9 mouse cellular contexts compared by ENCODE assay signal in the genomic region with DNA sequence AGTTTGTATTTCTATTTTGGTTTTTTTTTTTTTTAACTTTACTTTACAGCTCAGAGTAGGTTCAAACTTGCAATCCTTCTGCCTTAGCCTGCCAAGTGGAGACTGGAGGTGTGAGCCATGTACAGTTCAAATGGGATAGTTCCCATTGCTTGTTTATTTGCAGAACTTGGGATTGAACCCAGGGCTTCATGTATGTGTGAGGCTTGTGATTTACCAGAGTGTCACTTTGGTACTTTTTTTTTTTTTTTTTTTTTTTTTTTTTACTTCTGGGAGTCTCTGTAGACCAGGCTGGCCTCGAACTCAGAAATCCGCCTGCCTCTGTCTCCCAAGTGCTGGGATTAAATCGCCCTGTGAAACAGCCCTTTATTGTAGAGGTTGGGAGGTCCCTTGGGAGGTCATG. TPM values are rescaled to one million over a fixed set of nuclear protein-coding genes. Genes with fewer than 3 reads are reported as not detected.
A peak's percentile ranks its signal among the peaks of the same experiment; 100 is the strongest.
DNase-seq lines count a peak whose midpoint lies in the region; ATAC-seq and TF ChIP-seq lines count a peak whose summit lies in the region.
"Had no signal": no experiment of that assay in that cellular context is flagged by ENCODE, and none has a peak within 500 bp of the region (broad histone marks: within the 10 kb centered on the region; RNA-seq: fewer than 3 reads in every experiment).

No protein-coding gene starts in this region.

- intact Hi-C loops in gastrocnemius, adult 2 months (cut with DNase I) = no loop called here
- intact Hi-C loops in gastrocnemius, postnatal 36 days (cut with DNase I) = no loop called here

- no peak overlapping the region for H3K9ac ChIP-seq in lung, embryonic 14.5 days
- H3K9ac ChIP-seq in forebrain, postnatal 0 days = no peak overlapping the region
- H3K9ac ChIP-seq in neural tube, embryonic 14.5 days (replicated peaks; ENCODE audit: low read depth, low read length) = no peak overlapping the region

- TF ChIP-seq CTCF in gastrocnemius, adult 2 months (IDR thresholded peaks at IDR 0.05) = no peak
- no peak for TF ChIP-seq CTCF in lung, embryonic 14.5 days (IDR thresholded peaks at IDR 0.05; ENCODE audit: low read depth)
- no peak for TF ChIP-seq CTCF in forebrain, postnatal 0 days (IDR thresholded peaks at IDR 0.05; ENCODE audit: low read depth)
- no peak for TF ChIP-seq CTCF in thymus, adult 2 months (IDR thresholded peaks at IDR 0.05; ENCODE audit: borderline replicate concordance, control insufficient read depth, extremely low read depth, insufficient read depth, low read length, poor library complexity)

- H3K9me3 ChIP-seq in lung, embryonic 14.5 days (ENCODE audit: low read depth, low read length) = no peaks in the 10 kb centered on the region
- no peaks in the 10 kb centered on the region for H3K9me3 ChIP-seq in forebrain, postnatal 0 days (ENCODE audit: low read length)
- no peaks in the 10 kb centered on the region for H3K9me3 ChIP-seq in neural tube, embryonic 14.5 days (ENCODE audit: control insufficient read depth, low read length)

- H3K27me3 ChIP-seq in lung, embryonic 14.5 days (ENCODE audit: insufficient read depth, low read length) = no peaks in the 10 kb centered on the region
- H3K27me3 ChIP-seq in forebrain, postnatal 0 days (ENCODE audit: insufficient read depth, low read length) = no peaks in the 10 kb centered on the region
- no peaks in the 10 kb centered on the region for H3K27me3 ChIP-seq in neural tube, embryonic 14.5 days (ENCODE audit: control insufficient read depth, insufficient read depth, low read length)
- no peaks in the 10 kb centered on the region for H3K27me3 ChIP-seq in thymus, adult 2 months (ENCODE audit: control insufficient read depth, insufficient read depth, low read length)

- H3K4me2 ChIP-seq in lung, embryonic 14.5 days = peak overlapping the region; percentile 93; the same call in 1 of the 2 replicates
- peak overlapping the region; percentile 92; the same call in 1 of the 2 replicates for H3K4me2 ChIP-seq in forebrain, postnatal 0 days (ENCODE audit: low read depth)
- no peak overlapping the region for H3K4me2 ChIP-seq in neural tube, embryonic 14.5 days (ENCODE audit: low read depth, low read length)

- no peak for TF ChIP-seq POLR2A in thymus, adult 2 months (IDR thresholded peaks at IDR 0.05; ENCODE audit: control insufficient read depth, extremely low read depth, insufficient read depth, low read length, poor library complexity)

- DNase-seq in gastrocnemius, adult 2 months = no peak
- DNase-seq in gastrocnemius, postnatal 36 days = no peak
- no peak for DNase-seq in lung, embryonic 14.5 days
- no peak for DNase-seq in lung, postnatal 25 days (ENCODE audit: low spot score)
- DNase-seq in forebrain, postnatal 0 days = no peak
- no peak for DNase-seq in retina, embryonic 14.5 days (ENCODE audit: low spot score)
- no peak for DNase-seq in thymus, adult 2 months
- DNase-seq: cerebellum, postnatal 36 days had no signal

- peak overlapping the region; percentile 97 for H3K27ac ChIP-seq in gastrocnemius, adult 2 months
- H3K27ac ChIP-seq in lung, embryonic 14.5 days (ENCODE audit: low read depth) = no peak overlapping the region
- no peak overlapping the region for H3K27ac ChIP-seq in forebrain, postnatal 0 days (ENCODE audit: low read depth, low read length)
- no peak overlapping the region for H3K27ac ChIP-seq in neural tube, embryonic 14.5 days (ENCODE audit: low read depth, low read length)
- H3K27ac ChIP-seq in thymus, adult 2 months (ENCODE audit: control insufficient read depth, insufficient read depth, low read length) = no peak overlapping the region

- H3K4me1 ChIP-seq in lung, embryonic 14.5 days (ENCODE audit: insufficient read depth) = no peaks in the 10 kb centered on the region; the same call in 1 of the 2 replicates
- peaks cover 18% of the 10 kb centered on the region for H3K4me1 ChIP-seq in forebrain, postnatal 0 days (ENCODE audit: insufficient read depth)
- H3K4me1 ChIP-seq in neural tube, embryonic 14.5 days (ENCODE audit: control insufficient read depth, insufficient read depth, low read length) = peaks cover 14% of the 10 kb centered on the region
- H3K4me1 ChIP-seq in thymus, adult 2 months (replicated peaks; ENCODE audit: control insufficient read depth, insufficient read depth, low read length) = peaks cover 20% of the 10 kb centered on the region

- H3K4me3 ChIP-seq in gastrocnemius, adult 2 months = peak overlapping the region; percentile 92
- no peak overlapping the region for H3K4me3 ChIP-seq in lung, embryonic 14.5 days (ENCODE audit: low read depth, low read length)
- no peak overlapping the region for H3K4me3 ChIP-seq in forebrain, postnatal 0 days (ENCODE audit: low read depth, low read length)
- H3K4me3 ChIP-seq in neural tube, embryonic 14.5 days (ENCODE audit: low read depth, low read length) = peak overlapping the region; percentile 84; the same call in 1 of the 2 replicates
- H3K4me3 ChIP-seq in thymus, adult 2 months (ENCODE audit: control insufficient read depth, insufficient read depth, low read length) = no peak overlapping the region

- 69% methylated on average over 3 of the region's 3 CpGs for WGBS in lung, embryonic 14.5 days
- 63% methylated on average over 3 of the region's 3 CpGs for WGBS in forebrain, postnatal 0 days
- 77% methylated on average over 3 of the region's 3 CpGs for WGBS in neural tube, embryonic 14.5 days
- whole genome bisulfite sequencing in thymus, adult 2 months = 82% methylated on average over 3 of the region's 3 CpGs

- H3K36me3 ChIP-seq in lung, embryonic 14.5 days (ENCODE audit: insufficient read depth) = peaks cover 23% of the 10 kb centered on the region
- H3K36me3 ChIP-seq in forebrain, postnatal 0 days (ENCODE audit: insufficient read depth) = peaks cover 20% of the 10 kb centered on the region
- peaks cover 19% of the 10 kb centered on the region for H3K36me3 ChIP-seq in neural tube, embryonic 14.5 days (ENCODE audit: control insufficient read depth, insufficient read depth, low read length)
- peaks cover 21% of the 10 kb centered on the region for H3K36me3 ChIP-seq in thymus, adult 2 months (ENCODE audit: control insufficient read depth, insufficient read depth, low read length)

- no peak for ATAC-seq in lung, embryonic 14.5 days (ENCODE audit: insufficient read depth)
- no peak for ATAC-seq in forebrain, postnatal 0 days
- ATAC-seq in neural tube, embryonic 14.5 days (ENCODE audit: low read depth) = no peak

RNA-seq across cellular contexts. Expression of gene Kmt5a, which starts 4.5 kb away (rescaled TPM):
- 100 to 1,000 TPM; 178 to 229 TPM for total RNA-seq in gastrocnemius, adult 2 months (2021)
- total RNA-seq in gastrocnemius, postnatal 36 days (2021) = 100 to 1,000 TPM; 182 to 256 TPM
- 87.7 and 97.5 TPM in 2 replicates for polyA plus RNA-seq in lung, embryonic 14.5 days (2014; fragmentation: Nextera tagmentation; extraction: Ambion mirVana)
- total RNA-seq in forebrain, postnatal 0 days (2014; rRNA removed) = 43.4 and 45.0 TPM in 2 replicates
- 21.2 and 23.6 TPM in 2 replicates for polyA plus RNA-seq in forebrain, postnatal 0 days (2015; fragmentation: Nextera tagmentation; extraction: Ambion mirVana)
- 15.9 and 21.5 TPM in 2 replicates for polyA plus RNA-seq in neural tube, embryonic 14.5 days (2014; fragmentation: Nextera tagmentation; extraction: Ambion mirVana)
- 76.5 and 92.5 TPM in 2 replicates for polyA plus RNA-seq in thymus, adult 2 months (2012; rRNA removed)

RNA-seq across cellular contexts. Expression of gene Sbno1, which starts 18.4 kb away (rescaled TPM):
- total RNA-seq in gastrocnemius, adult 2 months (2021) = 10 to 100 TPM; 43.2 to 49.2 TPM
- 10 to 100 TPM; 35.4 to 40.5 TPM for total RNA-seq in gastrocnemius, postnatal 36 days (2021)
- 85.6 and 88.6 TPM in 2 replicates for polyA plus RNA-seq in lung, embryonic 14.5 days (2014; fragmentation: Nextera tagmentation; extraction: Ambion mirVana)
- total RNA-seq in forebrain, postnatal 0 days (2014; rRNA removed) = 41.7 and 52.1 TPM in 2 replicates
- 44.1 and 70.4 TPM in 2 replicates for polyA plus RNA-seq in forebrain, postnatal 0 days (2015; fragmentation: Nextera tagmentation; extraction: Ambion mirVana)
- 101 and 102 TPM in 2 replicates for polyA plus RNA-seq in neural tube, embryonic 14.5 days (2014; fragmentation: Nextera tagmentation; extraction: Ambion mirVana)
- 36.3 and 40.8 TPM in 2 replicates for polyA plus RNA-seq in thymus, adult 2 months (2012; rRNA removed)

RNA-seq across cellular contexts. Expression of gene Rilpl2, which starts 34.0 kb away (rescaled TPM):
- 1 to 10 TPM; 4.6 to 4.7 TPM for total RNA-seq in gastrocnemius, adult 2 months (2021)
- total RNA-seq in gastrocnemius, postnatal 36 days (2021) = 1 to 10 TPM; 3.6 to 4.9 TPM
- polyA plus RNA-seq in lung, embryonic 14.5 days (2014; fragmentation: Nextera tagmentation; extraction: Ambion mirVana) = 28.7 and 29.2 TPM in 2 replicates
- 37.9 and 38.2 TPM in 2 replicates for total RNA-seq in forebrain, postnatal 0 days (2014; rRNA removed)
- polyA plus RNA-seq in forebrain, postnatal 0 days (2015; fragmentation: Nextera tagmentation; extraction: Ambion mirVana) = 39.4 and 41.2 TPM in 2 replicates
- 22.9 and 28.7 TPM in 2 replicates for polyA plus RNA-seq in neural tube, embryonic 14.5 days (2014; fragmentation: Nextera tagmentation; extraction: Ambion mirVana)
- polyA plus RNA-seq in thymus, adult 2 months (2012; rRNA removed) = 38.5 and 38.6 TPM in 2 replicates

RNA-seq across cellular contexts. Expression of gene Snrnp35, which starts 38.7 kb away (rescaled TPM):
- total RNA-seq in gastrocnemius, adult 2 months (2021) = 10 to 100 TPM; 27.7 to 33.1 TPM
- 10 to 100 TPM; 20.5 to 26.1 TPM for total RNA-seq in gastrocnemius, postnatal 36 days (2021)
- polyA plus RNA-seq in lung, embryonic 14.5 days (2014; fragmentation: Nextera tagmentation; extraction: Ambion mirVana) = 10.7 and 10.8 TPM in 2 replicates
- total RNA-seq in forebrain, postnatal 0 days (2014; rRNA removed) = 15.9 and 16.0 TPM in 2 replicates
- 16.6 and 17.7 TPM in 2 replicates for polyA plus RNA-seq in forebrain, postnatal 0 days (2015; fragmentation: Nextera tagmentation; extraction: Ambion mirVana)
- 8.9 and 12.0 TPM in 2 replicates for polyA plus RNA-seq in neural tube, embryonic 14.5 days (2014; fragmentation: Nextera tagmentation; extraction: Ambion mirVana)
- 4.6 and 5.0 TPM in 2 replicates for polyA plus RNA-seq in thymus, adult 2 months (2012; rRNA removed)

Comparison
In these comparisons a context has a peak if more than half of its experiments do, and no peak if none do; other contexts are left out.
1. H3K4me3 ChIP-seq: peak in gastrocnemius, adult 2 months (single experiment) and neural tube, embryonic 14.5 days (single experiment); none in lung, embryonic 14.5 days (single experiment), forebrain, postnatal 0 days (single experiment) and thymus, adult 2 months (single experiment).